Mouse (Mus musculus) testis, adult 2 months (tissue): ENCODE measurements around the gene Dnajc11.

ENCODE experiments used
- CTCF ChIP-seq: fragments of 200-500 bp; IDR thresholded peaks from 2 replicates; pipeline ENCODE4 v1.5.1; 2012; ENCODE audit warnings: low read depth, mild to moderate bottlenecking, inconsistent platforms, low read length, moderate library complexity; ENCODE audit not compliant: control insufficient read depth, insufficient read depth, insufficient replicate concordance
- POLR2A ChIP-seq: fragments of 200-500 bp; IDR thresholded peaks from 2 replicates; pipeline ENCODE4 v1.6.1; 2012; ENCODE audit warnings: low read depth, mild to moderate bottlenecking, inconsistent platforms, low read length, moderate library complexity; ENCODE audit not compliant: control insufficient read depth

GRCm38 (mm10) chr4:152012109-152012508 lies 78.6 kb downstream of the Dnajc11 start:
- TF ChIP-seq CTCF = no peak
- TF ChIP-seq POLR2A = no peak
